Mouse (Mus musculus) kidney, adult 11 months (tissue): ENCODE measurements around the gene Shisa5.

Experiments
- DNase-seq: peaks from one replicate; pipeline ENCODE4 v3.0.0; 2022

Gene Shisa5

GRCm38 (mm10) chr9:109093786-109094552 lies 55.6 kb downstream of the Shisa5 start:
- peak; percentile 74 for DNase-seq

DNA sequence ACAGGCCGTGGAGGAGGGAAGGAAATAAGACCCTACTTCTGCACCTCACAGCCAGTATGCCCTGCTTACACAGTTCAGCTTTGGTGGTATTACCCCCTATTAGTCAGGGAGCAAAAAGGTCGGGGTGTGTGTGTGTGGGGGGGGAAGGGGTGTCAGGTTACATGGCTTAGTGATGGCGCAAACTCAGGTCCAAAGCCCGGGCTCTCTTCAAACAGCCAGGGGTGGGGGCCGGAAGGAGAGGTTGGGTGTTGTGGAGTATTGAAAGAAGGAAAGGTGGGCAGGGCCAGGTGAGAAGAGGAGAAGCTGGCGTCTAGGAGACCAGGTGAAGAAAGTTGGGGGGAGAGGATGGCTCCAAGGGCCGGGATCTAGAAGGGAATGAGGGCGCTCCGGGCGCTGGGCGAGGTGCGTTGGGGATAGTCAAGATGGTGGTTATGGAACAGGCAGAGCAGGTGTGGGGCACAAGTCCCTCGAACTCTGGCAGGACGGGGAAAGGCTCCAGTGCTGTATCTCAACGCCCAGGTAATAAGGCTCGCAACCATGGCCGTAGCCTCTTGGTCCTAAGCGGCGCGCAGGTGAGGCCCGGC lies 56.3 kb downstream of the Shisa5 start:
- DNase-seq, result peak; percentile 58

DNA sequence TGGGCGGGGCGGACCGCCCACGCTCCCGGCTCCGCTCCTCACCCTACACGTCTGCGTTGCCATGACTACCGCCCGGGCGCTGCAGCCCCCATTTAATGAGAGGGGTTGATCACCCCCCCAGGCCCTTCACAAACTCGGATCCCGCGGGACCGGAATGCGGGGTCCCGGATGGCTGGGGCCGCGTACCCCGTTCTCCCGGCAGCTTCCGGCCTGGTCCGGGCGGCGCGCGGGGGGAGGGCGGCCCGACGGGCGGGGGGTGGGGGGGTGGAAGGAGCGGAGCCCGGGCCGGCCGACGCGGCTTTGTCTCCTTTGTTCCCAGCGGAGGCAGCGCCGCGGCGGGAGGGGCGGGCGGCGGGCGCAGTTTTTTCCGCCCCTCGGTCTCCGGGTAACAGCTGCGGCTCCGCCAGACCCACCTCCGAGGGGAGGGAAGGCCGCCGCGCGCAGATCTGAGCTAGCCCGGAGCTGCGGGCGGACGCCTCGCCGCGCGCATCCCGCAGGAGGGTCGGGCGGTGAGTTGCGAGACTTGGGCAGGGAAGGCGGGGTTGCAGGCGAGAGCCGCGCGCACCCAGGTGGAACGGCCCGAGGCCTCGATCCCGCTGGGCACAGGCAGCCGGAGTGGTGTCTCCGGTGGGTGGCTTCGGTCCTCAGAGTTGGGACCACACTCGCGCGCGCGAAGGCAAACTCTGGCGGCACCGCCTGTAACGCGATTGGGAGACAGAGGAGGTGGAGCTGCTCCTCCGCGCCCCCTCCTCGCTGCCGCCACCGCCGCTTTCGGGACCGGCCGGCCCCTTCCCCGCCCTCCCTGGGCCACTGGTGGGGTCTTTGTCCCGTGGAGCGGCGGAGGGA lies 57.0 kb downstream of the Shisa5 start, which contains the start of gene Plxnb1:
TSS of gene Plxnb1 (plus strand) at position 253 of the 846 bp plus-strand sequence.
- DNase-seq, result peak; percentile 70

DNA sequence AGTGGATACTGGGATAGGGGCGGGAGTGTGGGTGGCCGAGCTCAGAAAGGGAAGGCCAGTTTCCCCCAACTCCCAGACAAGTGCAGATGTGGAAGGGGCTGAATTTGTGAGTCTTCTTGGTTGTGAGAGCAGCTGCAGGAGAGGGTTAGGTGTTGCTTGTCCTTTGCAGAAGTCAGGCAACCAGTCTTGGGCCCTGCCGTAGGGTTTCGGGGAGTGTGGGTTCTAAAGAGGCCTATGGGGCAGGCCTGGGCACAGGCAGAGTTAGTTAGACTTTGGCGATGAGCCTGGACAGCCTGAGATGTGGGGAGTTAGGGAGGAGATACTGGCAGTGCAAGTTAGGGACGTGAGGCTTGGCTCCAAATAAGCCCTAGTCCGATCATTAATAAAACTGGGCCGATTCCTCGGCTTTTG lies 57.9 kb downstream of the Shisa5 start:
- DNase-seq, result no peak

DNA sequence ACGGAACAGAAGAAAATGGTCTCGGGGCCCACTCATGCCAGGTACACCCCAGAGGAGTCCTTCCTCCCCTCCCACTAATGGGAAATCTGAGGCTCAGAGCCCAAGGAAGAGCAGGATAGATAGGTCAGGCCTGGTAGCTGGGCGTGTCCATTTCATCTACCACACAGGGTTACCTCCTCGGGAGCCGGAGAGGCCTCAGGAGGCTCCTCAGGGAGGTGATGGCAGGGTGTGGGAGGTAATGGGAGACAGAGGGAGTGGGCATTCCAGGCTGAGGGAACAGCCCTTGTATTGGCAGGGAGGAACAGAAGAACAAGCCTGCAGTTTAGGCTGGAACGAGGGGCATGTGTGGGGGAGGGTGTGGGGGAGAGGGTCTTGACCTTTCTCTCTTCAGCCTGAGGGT lies 58.5 kb downstream of the Shisa5 start:
- DNase-seq, result peak; percentile 37

DNA sequence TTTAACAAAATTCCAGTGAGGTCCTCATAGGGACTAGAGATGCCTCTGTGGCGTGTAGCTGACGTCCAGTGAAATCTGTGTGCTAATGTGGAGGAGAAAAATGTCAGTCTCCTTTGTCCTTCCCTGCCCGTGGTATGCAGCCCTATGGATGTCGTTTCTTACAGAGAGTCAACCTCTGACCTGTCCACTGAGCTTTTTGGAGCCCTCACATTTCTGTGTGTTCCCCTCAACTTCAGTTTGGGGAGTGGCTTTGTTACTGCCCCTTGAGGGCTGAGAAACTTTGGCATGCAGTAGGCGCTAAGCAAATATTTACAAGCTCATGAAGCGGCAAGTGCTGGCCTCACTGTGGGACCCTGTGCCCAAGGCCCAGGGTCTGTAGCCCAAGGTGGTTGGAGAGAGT lies 58.9 kb downstream of the Shisa5 start:
- no peak for DNase-seq

DNA sequence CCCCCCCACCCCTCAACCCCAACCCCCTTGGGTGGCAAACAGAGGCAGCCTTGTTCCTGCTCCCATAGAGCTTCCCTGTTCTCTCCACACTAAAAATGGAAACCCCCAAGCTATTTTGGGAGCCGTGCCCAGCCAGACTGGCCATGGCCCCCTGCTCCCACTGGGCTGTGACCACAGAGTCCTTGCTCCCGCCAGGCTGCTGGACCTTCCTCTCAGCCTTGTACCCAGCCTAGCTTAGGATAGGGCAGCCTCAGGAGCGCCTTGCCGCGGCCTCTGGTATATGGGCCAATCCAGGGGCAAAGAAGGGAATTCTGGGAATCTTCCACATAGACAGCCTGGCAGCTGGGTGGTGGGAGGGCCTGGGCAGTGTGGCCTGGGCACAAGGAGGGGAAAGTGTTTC lies 59.5 kb downstream of the Shisa5 start:
- peak; percentile 52 for DNase-seq

DNA sequence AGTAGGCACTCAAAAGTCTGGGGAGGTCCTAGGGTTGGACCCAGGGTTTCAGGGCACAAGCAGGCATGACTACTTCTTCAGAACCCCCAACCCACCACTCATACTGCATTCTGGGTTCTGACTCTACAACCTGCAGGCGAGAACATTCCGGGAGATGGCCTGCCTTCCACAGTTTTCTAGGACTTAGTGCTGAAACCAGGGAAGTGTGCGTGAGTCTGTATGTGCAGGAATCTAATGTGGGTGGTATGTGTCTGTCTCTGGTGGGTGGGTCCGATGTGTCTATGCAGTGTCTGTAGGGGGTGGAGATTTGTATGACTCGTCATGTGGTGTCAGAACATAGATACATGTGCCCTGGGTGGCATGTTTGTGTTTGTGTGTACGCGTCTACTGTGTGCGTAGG lies 60.0 kb downstream of the Shisa5 start:
- no peak for DNase-seq

DNA sequence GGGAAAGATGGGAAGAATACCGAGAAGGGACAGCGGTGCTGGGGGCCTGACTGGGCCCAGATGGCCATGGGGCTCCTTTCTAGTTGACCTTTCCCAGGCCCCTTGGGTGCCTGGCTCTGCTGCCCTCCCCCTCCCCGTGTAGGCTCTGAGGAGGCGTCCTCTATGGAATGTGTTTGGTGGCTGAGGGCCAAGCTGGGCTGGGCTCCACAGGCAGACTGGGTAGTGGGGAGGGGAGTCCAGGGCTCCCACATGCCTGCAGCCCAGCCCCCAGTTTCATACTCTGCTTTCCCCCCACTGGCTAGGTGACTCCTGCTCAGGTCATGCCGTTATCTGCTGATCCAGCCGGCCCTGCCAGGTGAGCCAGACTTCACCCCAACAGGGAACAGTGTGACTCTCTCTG lies 60.6 kb downstream of the Shisa5 start:
- peak; percentile 87 for DNase-seq

GRCm38 (mm10) chr9:109100307-109100928 lies 62.1 kb downstream of the Shisa5 start:
- DNase-seq, result no peak

DNA sequence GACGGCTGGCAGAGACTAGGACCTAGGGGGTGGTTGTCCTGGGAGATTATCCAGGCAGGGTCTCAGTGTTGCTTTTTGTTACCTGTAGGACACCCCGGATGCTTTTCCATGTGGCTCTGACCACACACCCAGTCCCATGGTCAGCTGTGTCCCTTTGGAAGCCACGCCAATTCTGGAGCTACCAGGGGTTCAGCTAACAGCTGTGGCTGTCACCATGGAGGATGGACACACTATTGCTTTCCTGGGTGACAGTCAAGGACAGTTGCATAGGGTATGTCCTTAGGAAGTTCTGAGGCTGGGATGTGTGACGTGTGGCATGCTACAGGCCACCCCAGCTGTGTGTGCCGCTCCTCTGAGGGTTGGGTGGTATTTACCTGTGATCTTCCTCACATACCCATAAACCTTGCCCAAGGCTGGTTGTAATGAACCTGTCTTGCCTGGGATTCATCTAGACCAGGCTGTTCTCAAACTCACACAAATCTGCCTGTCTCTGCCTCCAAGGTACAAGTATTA lies 63.6 kb downstream of the Shisa5 start:
- no peak for DNase-seq

DNA sequence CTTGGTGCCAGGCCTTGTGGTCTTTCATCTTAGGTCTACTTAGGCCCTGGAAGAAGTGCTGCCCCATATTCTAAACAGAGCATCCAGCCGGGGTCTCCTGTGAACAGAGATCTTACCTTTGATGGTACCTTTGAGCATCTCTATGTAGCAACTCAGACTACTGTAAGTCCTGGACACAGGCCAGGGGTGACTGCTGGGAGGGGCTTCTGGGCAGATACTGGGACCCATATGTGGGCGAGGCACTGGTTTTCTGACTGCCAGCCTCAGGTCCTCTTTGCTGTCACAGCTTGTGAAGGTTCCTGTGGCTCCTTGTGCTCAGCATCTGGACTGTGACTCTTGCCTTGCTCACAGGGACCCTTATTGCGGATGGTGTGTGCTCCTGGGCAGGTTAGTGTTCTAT lies 64.2 kb downstream of the Shisa5 start:
- DNase-seq, result no peak

- DNase-seq, result no peak
Measured at GRCm38 (mm10) chr9:109103250-109103649, 64.9 kb downstream of the Shisa5 start.

DNA sequence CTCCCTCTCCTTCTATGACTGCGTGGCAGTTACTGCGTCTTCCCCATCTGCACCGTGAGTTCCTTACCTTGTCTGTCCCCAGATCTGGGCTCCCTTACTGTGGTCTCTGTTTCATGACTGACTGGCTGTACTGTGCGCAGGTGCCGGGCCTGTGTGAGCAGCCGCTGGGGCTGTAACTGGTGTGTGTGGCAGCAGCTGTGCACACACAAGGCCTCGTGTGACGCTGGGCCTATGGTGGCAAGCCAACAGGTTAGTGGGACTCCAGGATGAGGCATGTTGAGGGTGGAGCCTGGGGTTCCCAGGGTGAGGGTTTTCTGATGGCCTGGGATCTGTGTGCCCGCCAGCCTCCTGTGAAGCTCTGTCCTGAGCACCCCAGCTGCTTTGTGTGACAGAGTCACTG lies 65.7 kb downstream of the Shisa5 start:
- DNase-seq, result no peak

DNA sequence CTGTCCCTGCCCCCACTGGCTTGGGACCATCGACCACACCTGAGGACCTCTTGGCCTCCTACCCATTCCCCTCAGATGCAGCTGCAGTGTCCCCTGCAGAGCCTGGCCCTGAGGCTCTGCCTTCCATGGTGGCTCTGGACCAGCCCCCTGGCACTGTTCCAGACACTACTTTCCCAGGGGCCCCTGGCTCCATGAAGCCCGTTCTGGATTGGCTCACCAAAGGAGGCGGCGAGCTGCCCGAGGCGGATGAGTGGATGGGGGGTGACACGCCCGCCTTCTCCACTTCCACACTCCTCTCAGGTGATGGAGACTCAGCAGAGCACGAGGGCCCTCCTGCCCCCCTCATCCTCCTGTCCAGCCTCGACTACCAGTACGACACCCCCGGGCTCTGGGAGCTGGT lies 66.6 kb downstream of the Shisa5 start:
- DNase-seq, result peak; percentile 43

GRCm38 (mm10) chr9:109105648-109106047 lies 67.3 kb downstream of the Shisa5 start:
- DNase-seq, result no peak

- DNase-seq, result no peak
Measured at GRCm38 (mm10) chr9:109107341-109107740, 69.0 kb downstream of the Shisa5 start.
